8 mouse cellular contexts compared by ENCODE assay signal in the genomic region with DNA sequence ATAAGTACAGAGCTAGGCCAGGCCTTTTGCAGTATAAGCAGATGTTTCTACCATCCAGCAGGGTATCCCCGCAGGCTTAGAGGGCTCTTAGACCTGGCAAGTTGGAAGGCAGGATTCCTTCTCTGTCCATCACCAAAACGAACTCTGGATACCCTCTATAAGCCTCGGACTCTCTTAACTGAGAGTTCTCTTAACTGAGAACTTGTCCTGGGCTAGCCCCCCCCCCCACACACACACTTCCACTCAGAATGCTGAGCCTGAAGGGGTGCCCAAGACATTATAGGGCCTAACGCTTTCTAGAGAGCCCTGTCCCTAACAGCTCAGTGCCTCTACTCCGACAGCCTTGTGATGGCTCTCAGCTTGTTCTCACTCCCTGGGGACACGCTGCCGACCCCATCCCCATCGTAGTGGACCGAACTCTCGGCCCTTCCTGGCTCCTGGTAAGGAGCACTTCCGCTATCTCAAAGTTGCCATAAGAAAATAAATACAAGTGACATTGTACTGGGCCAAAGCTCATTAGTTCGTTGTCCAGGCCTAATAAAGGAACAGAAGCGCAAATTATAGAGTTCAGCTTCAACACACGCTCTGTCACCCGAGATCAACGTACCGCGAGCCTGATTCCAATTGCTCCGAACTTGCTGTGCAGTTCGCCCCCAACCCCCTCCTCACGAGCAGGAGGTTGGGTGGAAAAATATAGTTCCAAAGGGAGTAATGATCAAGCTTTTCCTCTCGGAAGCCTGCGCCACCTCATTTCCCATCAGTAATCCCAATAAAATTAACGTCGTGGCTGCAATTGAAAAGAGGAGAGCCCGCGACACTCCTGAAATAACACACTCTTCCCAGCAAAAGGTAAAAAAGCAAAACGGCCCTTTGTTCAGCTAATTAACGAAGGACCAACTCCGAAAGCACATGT. TPM values are rescaled to one million over a fixed set of nuclear protein-coding genes. Genes with fewer than 3 reads are reported as not detected.
DNase-seq lines count a peak whose midpoint lies in the region; ATAC-seq and TF ChIP-seq lines count a peak whose summit lies in the region.

No protein-coding gene starts in this region.

- H3K9ac ChIP-seq in intestine, embryonic 15.5 days: no peak overlapping the region
- peak overlapping the region; percentile 83 for H3K9ac ChIP-seq in midbrain, embryonic 13.5 days (replicated peaks)

- 3% methylated on average over 30 of the region's 30 CpGs for WGBS in embryonic facial prominence, embryonic 10.5 days
- 50% methylated on average over 30 of the region's 30 CpGs for WGBS in intestine, embryonic 15.5 days
- 3% methylated on average over 30 of the region's 30 CpGs for WGBS in midbrain, embryonic 13.5 days
- 13% methylated on average over 30 of the region's 30 CpGs for WGBS in thymus, adult 2 months

- peak overlapping the region; percentile 99 for H3K27ac ChIP-seq in embryonic facial prominence, embryonic 10.5 days (replicated peaks)
- peak overlapping the region; percentile 25; the same call in 1 of the 2 replicates for H3K27ac ChIP-seq in intestine, embryonic 15.5 days
- peak overlapping the region; percentile 96 for H3K27ac ChIP-seq in midbrain, embryonic 13.5 days
- no peak overlapping the region for H3K27ac ChIP-seq in thymus, adult 2 months (ENCODE audit: control insufficient read depth, insufficient read depth, low read length)

- peaks cover 92% of the 10 kb centered on the region for H3K4me1 ChIP-seq in embryonic facial prominence, embryonic 10.5 days
- peaks cover 30% of the 10 kb centered on the region for H3K4me1 ChIP-seq in intestine, embryonic 15.5 days (replicated peaks)
- H3K4me1 ChIP-seq in midbrain, embryonic 13.5 days (replicated peaks): peaks cover 66% of the 10 kb centered on the region
- no peaks in the 10 kb centered on the region for H3K4me1 ChIP-seq in thymus, adult 2 months (replicated peaks; ENCODE audit: control insufficient read depth, insufficient read depth, low read length)

- H3K9me3 ChIP-seq in embryonic facial prominence, embryonic 10.5 days: no peaks in the 10 kb centered on the region
- H3K9me3 ChIP-seq in intestine, embryonic 15.5 days: no peaks in the 10 kb centered on the region
- H3K9me3 ChIP-seq in midbrain, embryonic 13.5 days: no peaks in the 10 kb centered on the region

- DNase-seq in embryo, embryonic 10 days (ENCODE audit: low spot score): peak; percentile 61
- no peak for DNase-seq in embryo, embryonic 10.5 days (ENCODE audit: low spot score)
- peak; percentile 56 for DNase-seq in embryonic facial prominence, embryonic 10.5 days (ENCODE audit: low spot score)
- DNase-seq in thymus, postnatal 0 days (ENCODE audit: low spot score): no peak
- no peak for DNase-seq in cerebellum, postnatal 36 days
- DNase-seq in thymus, adult 2 months: no peak

- peaks cover 26% of the 10 kb centered on the region for H3K36me3 ChIP-seq in embryonic facial prominence, embryonic 10.5 days (replicated peaks)
- H3K36me3 ChIP-seq in intestine, embryonic 15.5 days: no peaks in the 10 kb centered on the region
- H3K36me3 ChIP-seq in midbrain, embryonic 13.5 days: no peaks in the 10 kb centered on the region
- no peaks in the 10 kb centered on the region for H3K36me3 ChIP-seq in thymus, adult 2 months (ENCODE audit: control insufficient read depth, insufficient read depth, low read length)

- no peak for TF ChIP-seq CTCF in thymus, adult 2 months (IDR thresholded peaks at IDR 0.05; ENCODE audit: borderline replicate concordance, control insufficient read depth, extremely low read depth, insufficient read depth, low read length, poor library complexity)

- H3K4me2 ChIP-seq in intestine, embryonic 15.5 days (replicated peaks): peak overlapping the region; percentile 19; the same call in 1 of the 2 replicates
- H3K4me2 ChIP-seq in midbrain, embryonic 13.5 days (replicated peaks): peak overlapping the region; percentile 75

- peak overlapping the region; percentile 95 for H3K4me3 ChIP-seq in embryonic facial prominence, embryonic 10.5 days
- no peak overlapping the region for H3K4me3 ChIP-seq in intestine, embryonic 15.5 days (replicated peaks)
- peak overlapping the region; percentile 62 for H3K4me3 ChIP-seq in midbrain, embryonic 13.5 days (replicated peaks)
- H3K4me3 ChIP-seq in thymus, adult 2 months (ENCODE audit: control insufficient read depth, insufficient read depth, low read length): no peak overlapping the region

- TF ChIP-seq POLR2A in thymus, adult 2 months (IDR thresholded peaks at IDR 0.05; ENCODE audit: control insufficient read depth, extremely low read depth, insufficient read depth, low read length, poor library complexity): no peak

- H3K27me3 ChIP-seq in embryonic facial prominence, embryonic 10.5 days (replicated peaks; ENCODE audit: low read depth, poor library complexity, severe bottlenecking): peaks cover 53% of the 10 kb centered on the region
- 0 out of 2 replicates have a peak, but pooled peaks cover 3% of the 10 kb centered on the region for H3K27me3 ChIP-seq in intestine, embryonic 15.5 days (replicated peaks)
- H3K27me3 ChIP-seq in midbrain, embryonic 13.5 days: peaks cover 80% of the 10 kb centered on the region
- H3K27me3 ChIP-seq in thymus, adult 2 months (ENCODE audit: control insufficient read depth, insufficient read depth, low read length): peaks cover 9% of the 10 kb centered on the region

- ATAC-seq in intestine, embryonic 15.5 days: no peak
- no peak for ATAC-seq in midbrain, embryonic 13.5 days

RNA-seq across cellular contexts. Expression of a gene that starts 18.2 kb away (rescaled TPM):
- 89.7 and 99.8 TPM in 2 replicates for polyA plus RNA-seq in embryonic facial prominence, embryonic 10.5 days (2016; fragmentation: Nextera tagmentation; extraction: Ambion mirVana)
- polyA plus RNA-seq in intestine, embryonic 15.5 days (2015; fragmentation: Nextera tagmentation; extraction: Ambion mirVana): 39.4 and 46.3 TPM in 2 replicates
- 132 and 143 TPM in 2 replicates for polyA plus RNA-seq in midbrain, embryonic 13.5 days (2015; fragmentation: Nextera tagmentation; extraction: Ambion mirVana)
- polyA plus RNA-seq in thymus, postnatal 0 days (2015; fragmentation: Nextera tagmentation; extraction: Ambion mirVana): 4.3 and 5.3 TPM in 2 replicates
- 12.8 and 14.7 TPM in 2 replicates for polyA plus RNA-seq in thymus, adult 2 months (2012; rRNA removed)

Comparison
In these comparisons a context has a peak if more than half of its experiments do, and no peak if none do; other contexts are left out.
1. DNase-seq: peak in embryo, embryonic 10 days (single experiment) and embryonic facial prominence, embryonic 10.5 days (single experiment); none in embryo, embryonic 10.5 days (single experiment), thymus, postnatal 0 days (single experiment), cerebellum, postnatal 36 days (0 of 2) and thymus, adult 2 months (single experiment).
2. H3K4me3 ChIP-seq: peak in embryonic facial prominence, embryonic 10.5 days (single experiment) and midbrain, embryonic 13.5 days (single experiment); none in intestine, embryonic 15.5 days (single experiment) and thymus, adult 2 months (single experiment).